Mouse (Mus musculus): ENCODE data around the gene Mlkl. TPM values are rescaled to one million over a fixed set of nuclear protein-coding genes. Genes with fewer than 3 reads are reported as not detected.
"Not testable (repeated sequence)": the region's sequence is repeated elsewhere in the genome, so short reads cannot be mapped to it uniquely, and the experiment has no call there.

Mlkl gene
- polyA plus RNA-seq, 1 experiment from 2014 or later, result 10.0 TPM

DNA sequence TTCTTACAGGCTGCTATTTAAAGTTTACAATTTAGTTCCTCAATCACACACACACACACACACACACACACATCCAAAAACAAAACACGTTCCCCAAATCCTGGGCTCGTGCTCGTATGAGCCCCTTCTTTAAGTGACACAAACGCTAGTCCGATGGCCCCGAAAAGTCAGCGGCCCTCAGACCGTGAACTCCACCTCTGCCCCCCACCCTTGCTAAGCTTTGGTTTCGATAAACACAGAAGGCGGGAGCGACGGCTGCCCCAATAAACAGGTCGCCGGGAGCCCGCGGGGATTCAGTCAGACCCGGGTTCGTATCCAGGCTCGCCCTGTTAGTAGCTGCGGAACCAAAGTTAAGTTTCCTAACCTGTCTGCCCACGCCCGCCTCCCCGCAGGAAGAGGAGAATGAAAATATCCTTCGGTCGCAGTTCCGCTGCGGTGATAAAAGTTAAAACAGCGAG is 38.6 kb downstream of the Mlkl start:
- WGBS, result under 1% methylated on average over 28 of the region's 28 CpGs
- no peak for TF ChIP-seq CTCF (IDR thresholded peaks at IDR 0.05; ENCODE audit: low read depth)

DNA sequence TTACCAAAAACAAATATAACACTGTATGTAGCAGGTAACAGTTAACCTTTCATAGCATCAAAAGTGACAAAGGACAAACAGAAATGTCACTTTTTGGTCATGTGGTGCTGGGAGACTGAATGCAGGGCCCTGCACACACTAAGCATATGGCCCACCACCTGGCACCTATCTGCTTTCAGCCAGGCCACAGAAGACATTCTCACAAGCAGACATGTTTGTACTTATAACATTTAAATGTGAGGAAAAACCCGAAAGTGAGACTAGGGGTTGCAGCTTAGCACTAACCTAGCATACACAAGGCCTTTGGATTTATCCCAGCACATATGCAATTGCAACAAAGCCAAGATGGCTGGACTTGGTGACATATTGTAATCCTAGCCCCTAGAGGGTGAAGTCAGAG is 40.0 kb downstream of the Mlkl start:
- ATAC-seq, result no peak

More for the DNA sequence above, 38.6 kb downstream of the Mlkl start:
- no peaks in the 10 kb centered on the region for H3K9me3 ChIP-seq (ENCODE audit: control insufficient read depth)
- H3K4me1 ChIP-seq (replicated peaks; ENCODE audit: control insufficient read depth, insufficient read depth, low read length), result no peaks in the 10 kb centered on the region
- peaks cover 4% of the 10 kb centered on the region; the same call in 1 of the 2 replicates for H3K36me3 ChIP-seq (ENCODE audit: control insufficient read depth, insufficient read depth)
- no peak for ATAC-seq
- peak overlapping the region; percentile 95 for H3K4me3 ChIP-seq (ENCODE audit: low read depth, low read length)
- H3K27ac ChIP-seq (ENCODE audit: low read depth, low read length), result peak overlapping the region; percentile 79
- peak overlapping the region; percentile 94 for H3K9ac ChIP-seq (ENCODE audit: low read depth, low read length)
- H3K4me2 ChIP-seq (replicated peaks; ENCODE audit: low read depth), result peak overlapping the region; percentile 73
- H3K27me3 ChIP-seq (replicated peaks; ENCODE audit: control insufficient read depth, insufficient read depth, low read length), result no peaks in the 10 kb centered on the region

DNA sequence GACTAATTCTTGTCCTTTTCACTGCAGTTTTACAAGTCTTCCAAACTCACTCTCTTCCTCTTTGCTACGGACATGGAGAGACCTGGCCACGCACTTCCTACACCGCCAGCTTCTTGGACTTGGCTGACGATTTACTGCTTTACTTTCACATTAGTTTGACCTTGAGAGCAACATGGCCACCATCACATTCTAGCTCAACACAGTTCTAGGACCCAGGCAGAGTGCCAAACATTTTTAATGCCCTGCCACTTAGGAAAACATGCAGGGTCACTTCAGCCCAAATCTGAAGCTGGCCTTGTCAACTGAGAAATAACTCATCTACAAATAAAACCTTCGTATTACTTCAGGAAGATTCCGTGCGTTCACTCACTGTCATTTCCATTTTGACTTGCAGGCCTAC is 46.2 kb downstream of the Mlkl start:
- Histone ChIP-seq H3K4me2 (replicated peaks; ENCODE audit: low read depth) (no peak overlapping the region), H3K4me3 (ENCODE audit: low read depth, low read length) (no peak overlapping the region), H3K9me3 (ENCODE audit: control insufficient read depth) (no peaks in the 10 kb centered on the region), H3K36me3 (ENCODE audit: control insufficient read depth, insufficient read depth) (peaks cover 64% of the 10 kb centered on the region), H3K4me1 (replicated peaks; ENCODE audit: control insufficient read depth, insufficient read depth, low read length) (no peaks in the 10 kb centered on the region), H3K9ac (ENCODE audit: low read depth, low read length) (no peak overlapping the region), H3K27ac (ENCODE audit: low read depth, low read length) (no peak overlapping the region), H3K27me3 (replicated peaks; ENCODE audit: control insufficient read depth, insufficient read depth, low read length) (no peaks in the 10 kb centered on the region)
- WGBS, result 85% methylated on average over 7 of the region's 7 CpGs
- TF ChIP-seq CTCF (IDR thresholded peaks at IDR 0.05; ENCODE audit: low read depth), result no peak
- ATAC-seq, result no peak

More for the DNA sequence above, 40.0 kb downstream of the Mlkl start:
- peaks cover 17% of the 10 kb centered on the region for H3K36me3 ChIP-seq (ENCODE audit: control insufficient read depth, insufficient read depth)
- TF ChIP-seq CTCF (IDR thresholded peaks at IDR 0.05; ENCODE audit: low read depth), result no peak
- no peak overlapping the region for H3K9ac ChIP-seq (ENCODE audit: low read depth, low read length)
- H3K9me3 ChIP-seq (ENCODE audit: control insufficient read depth), result no peaks in the 10 kb centered on the region
- H3K27me3 ChIP-seq (replicated peaks; ENCODE audit: control insufficient read depth, insufficient read depth, low read length), result no peaks in the 10 kb centered on the region
- no peaks in the 10 kb centered on the region for H3K4me1 ChIP-seq (replicated peaks; ENCODE audit: control insufficient read depth, insufficient read depth, low read length)
- H3K27ac ChIP-seq (ENCODE audit: low read depth, low read length), result no peak overlapping the region
- no peak overlapping the region for H3K4me2 ChIP-seq (replicated peaks; ENCODE audit: low read depth)
- 86% methylated on average over 1 of the region's 1 CpGs for WGBS
- H3K4me3 ChIP-seq (ENCODE audit: low read depth, low read length), result no peak overlapping the region

DNA sequence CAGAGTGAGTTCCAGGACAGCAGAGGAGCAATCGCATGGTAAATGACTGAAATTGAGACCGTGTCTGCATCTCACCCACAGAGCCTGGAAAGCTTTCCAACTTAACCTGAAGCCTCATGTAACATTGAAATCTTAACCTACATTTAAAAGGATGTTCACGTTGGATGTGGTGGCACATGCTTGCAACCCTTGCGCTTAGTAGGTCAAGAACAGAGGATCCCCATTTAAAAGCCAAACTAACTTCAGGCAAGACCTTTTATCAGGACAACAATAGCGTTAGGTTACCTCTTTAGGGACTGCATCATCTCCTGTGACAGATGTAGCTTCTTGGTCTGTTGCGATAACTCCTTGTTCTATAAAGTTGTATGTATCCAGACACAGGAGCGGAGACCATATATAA is 47.4 kb downstream of the Mlkl start:
- no peak for ATAC-seq
- peaks cover 76% of the 10 kb centered on the region for H3K36me3 ChIP-seq (ENCODE audit: control insufficient read depth, insufficient read depth)
- no peaks in the 10 kb centered on the region for H3K27me3 ChIP-seq (replicated peaks; ENCODE audit: control insufficient read depth, insufficient read depth, low read length)
- H3K9ac ChIP-seq (ENCODE audit: low read depth, low read length), result no peak overlapping the region
- no peak overlapping the region for H3K4me3 ChIP-seq (ENCODE audit: low read depth, low read length)
- H3K27ac ChIP-seq (ENCODE audit: low read depth, low read length), result no peak overlapping the region
- no peaks in the 10 kb centered on the region for H3K9me3 ChIP-seq (ENCODE audit: control insufficient read depth)
- H3K4me2 ChIP-seq (replicated peaks; ENCODE audit: low read depth), result no peak overlapping the region
- WGBS, result 93% methylated on average over 7 of the region's 7 CpGs
- no peak for TF ChIP-seq CTCF (IDR thresholded peaks at IDR 0.05; ENCODE audit: low read depth)
- no peaks in the 10 kb centered on the region for H3K4me1 ChIP-seq (replicated peaks; ENCODE audit: control insufficient read depth, insufficient read depth, low read length)

DNA sequence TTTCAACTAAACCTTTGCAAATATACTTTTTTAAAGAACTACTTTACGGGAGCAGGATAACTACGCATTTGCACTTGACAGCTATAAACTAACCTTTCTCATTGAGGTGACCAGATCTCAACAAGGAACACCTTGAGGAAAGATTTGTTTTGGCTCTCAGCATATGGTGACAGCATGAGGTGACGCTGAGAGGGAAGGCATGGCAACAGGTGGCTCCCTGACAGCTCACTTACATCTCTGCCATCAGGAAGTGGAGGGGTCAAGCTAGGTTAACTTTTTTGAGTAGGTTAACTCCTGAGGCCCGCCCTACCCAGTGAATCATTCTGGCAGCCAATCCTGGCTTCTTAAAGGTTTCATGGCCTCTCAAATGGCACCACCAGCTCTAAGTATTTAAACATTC is 52.4 kb downstream of the Mlkl start:
- Histone ChIP-seq H3K9ac (ENCODE audit: low read depth, low read length) (no peak overlapping the region), H3K4me3 (ENCODE audit: low read depth, low read length) (no peak overlapping the region), H3K4me1 (replicated peaks; ENCODE audit: control insufficient read depth, insufficient read depth, low read length) (no peaks in the 10 kb centered on the region), H3K36me3 (ENCODE audit: control insufficient read depth, insufficient read depth) (peaks cover 85% of the 10 kb centered on the region), H3K27ac (ENCODE audit: low read depth, low read length) (peak overlapping the region; percentile 41; the same call in 1 of the 2 replicates), H3K9me3 (ENCODE audit: control insufficient read depth) (no peaks in the 10 kb centered on the region), H3K4me2 (replicated peaks; ENCODE audit: low read depth) (no peak overlapping the region), H3K27me3 (replicated peaks; ENCODE audit: control insufficient read depth, insufficient read depth, low read length) (no peaks in the 10 kb centered on the region)
- 80% methylated on average over 4 of the region's 4 CpGs for WGBS
- TF ChIP-seq CTCF (IDR thresholded peaks at IDR 0.05; ENCODE audit: low read depth), result no peak
- no peak for ATAC-seq

DNA sequence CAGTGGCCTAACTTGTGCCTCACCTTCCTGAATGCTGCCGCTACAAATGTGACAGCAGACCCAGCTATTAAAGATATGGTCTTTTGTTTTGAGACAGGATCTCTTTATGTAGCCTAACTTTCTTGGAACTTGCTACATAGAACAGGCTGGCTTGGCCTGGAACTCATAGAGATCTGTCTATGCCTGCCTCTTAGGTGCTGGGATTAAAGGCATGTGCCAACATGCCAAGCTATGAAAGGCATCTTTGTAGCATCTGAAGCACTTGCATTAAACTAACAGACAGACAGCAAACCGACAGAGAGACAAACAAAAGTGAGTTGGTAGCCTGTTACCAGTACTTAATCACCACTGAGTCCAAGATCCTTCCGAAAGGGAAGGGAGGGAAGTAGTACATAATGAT is 55.9 kb downstream of the Mlkl start:
- Histone ChIP-seq H3K4me2 (replicated peaks; ENCODE audit: low read depth) (no peak overlapping the region), H3K4me1 (replicated peaks; ENCODE audit: control insufficient read depth, insufficient read depth, low read length) (no peaks in the 10 kb centered on the region), H3K9me3 (ENCODE audit: control insufficient read depth) (no peaks in the 10 kb centered on the region), H3K9ac (ENCODE audit: low read depth, low read length) (no peak overlapping the region), H3K4me3 (ENCODE audit: low read depth, low read length) (no peak overlapping the region), H3K36me3 (ENCODE audit: control insufficient read depth, insufficient read depth) (peaks cover 79% of the 10 kb centered on the region), H3K27ac (ENCODE audit: low read depth, low read length) (no peak overlapping the region), H3K27me3 (replicated peaks; ENCODE audit: control insufficient read depth, insufficient read depth, low read length) (no peaks in the 10 kb centered on the region)
- ATAC-seq, result no peak
- no peak for TF ChIP-seq CTCF (IDR thresholded peaks at IDR 0.05; ENCODE audit: low read depth)
- 96% methylated on average over 3 of the region's 3 CpGs for WGBS

DNA sequence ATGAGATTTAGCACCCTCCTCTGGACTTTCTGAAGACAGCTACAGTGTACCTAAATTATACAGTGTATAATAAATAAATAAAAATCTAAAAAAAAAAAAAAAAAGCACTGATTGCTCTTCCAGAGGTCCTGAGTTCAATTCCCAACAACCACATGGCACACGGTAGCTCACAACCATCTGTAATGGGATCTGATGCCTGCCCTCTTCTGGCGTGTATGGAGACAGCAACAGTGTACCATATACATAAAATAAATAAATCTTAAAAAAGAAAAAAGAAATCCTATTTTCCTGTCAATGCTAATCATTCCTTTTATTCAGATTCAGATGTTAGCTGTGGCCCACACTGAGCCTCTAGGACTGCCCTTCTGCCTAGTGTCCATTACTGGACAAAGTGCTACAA is 69.7 kb downstream of the Mlkl start:
- Histone ChIP-seq H3K9me3 (ENCODE audit: control insufficient read depth) (no peaks in the 10 kb centered on the region), H3K27ac (ENCODE audit: low read depth, low read length) (no peak overlapping the region), H3K9ac (ENCODE audit: low read depth, low read length) (no peak overlapping the region), H3K4me1 (replicated peaks; ENCODE audit: control insufficient read depth, insufficient read depth, low read length) (no peaks in the 10 kb centered on the region; the same call in 1 of the 2 replicates), H3K4me3 (ENCODE audit: low read depth, low read length) (no peak overlapping the region), H3K4me2 (replicated peaks; ENCODE audit: low read depth) (no peak overlapping the region), H3K27me3 (replicated peaks; ENCODE audit: control insufficient read depth, insufficient read depth, low read length) (no peaks in the 10 kb centered on the region), H3K36me3 (ENCODE audit: control insufficient read depth, insufficient read depth) (peaks cover 9% of the 10 kb centered on the region)
- ATAC-seq, result no peak
- WGBS, result 72% methylated on average over 2 of the region's 2 CpGs
- TF ChIP-seq CTCF (IDR thresholded peaks at IDR 0.05; ENCODE audit: low read depth), result peak; percentile 43

DNA sequence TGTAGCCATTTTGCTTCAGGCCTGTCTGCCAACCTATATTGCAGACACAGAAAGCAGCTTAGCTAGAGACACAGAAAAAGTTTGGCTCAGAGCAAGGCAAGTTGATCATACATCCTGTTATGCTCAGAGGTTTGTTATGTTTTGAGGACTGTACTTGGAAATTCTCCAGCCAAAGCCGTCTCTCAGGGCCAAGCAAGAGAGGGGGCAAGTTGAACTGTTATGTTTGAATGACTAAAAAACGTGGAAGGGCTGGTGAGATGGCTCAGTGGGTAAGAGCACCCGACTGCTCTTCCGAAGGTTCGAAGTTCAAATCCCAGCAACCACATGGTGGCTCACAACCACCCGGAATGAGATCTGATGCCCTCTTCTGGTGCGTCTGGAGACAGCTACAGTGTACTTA is 71.8 kb downstream of the Mlkl start:
- 71% methylated on average over 7 of the region's 7 CpGs for WGBS
- not testable (repeated sequence) for H3K9ac ChIP-seq (ENCODE audit: low read depth, low read length); H3K36me3 ChIP-seq (ENCODE audit: control insufficient read depth, insufficient read depth); H3K4me3 ChIP-seq (ENCODE audit: low read depth, low read length); ATAC-seq; H3K27me3 ChIP-seq (replicated peaks; ENCODE audit: control insufficient read depth, insufficient read depth, low read length); H3K9me3 ChIP-seq (ENCODE audit: control insufficient read depth); H3K4me1 ChIP-seq (replicated peaks; ENCODE audit: control insufficient read depth, insufficient read depth, low read length); H3K4me2 ChIP-seq (replicated peaks; ENCODE audit: low read depth); H3K27ac ChIP-seq (ENCODE audit: low read depth, low read length)

All from intestine, postnatal 0 days (tissue).